In genomic region chr11:74387203-74387602, GRCm38 (mm10) we compare ENCODE assay signal across 19 mouse cellular contexts. TPM values are rescaled to one million over a fixed set of nuclear protein-coding genes. Genes with fewer than 3 reads are reported as not detected.
"Had no signal": no experiment of that assay in that cellular context is flagged by ENCODE, and none has a peak within 500 bp of the region (broad histone marks: within the 10 kb centered on the region; RNA-seq: fewer than 3 reads in every experiment).

No protein-coding gene starts in this region.

- H3K27ac ChIP-seq: limb, embryonic 10.5 days; liver, embryonic 15.5 days; midbrain, embryonic 13.5 days; stomach, embryonic 15.5 days had no signal

- DNase-seq: kidney, postnatal 25 days; lung, adult 2 months; lung, postnatal 36 days; right cerebral cortex, postnatal 14 days; thymus, postnatal 4 days had no signal

- H3K36me3 ChIP-seq: limb, embryonic 10.5 days; liver, embryonic 15.5 days; stomach, embryonic 15.5 days had no signal

- H3K9ac ChIP-seq: liver, embryonic 15.5 days; midbrain, embryonic 13.5 days; stomach, embryonic 15.5 days had no signal

- H3K4me3 ChIP-seq: limb, embryonic 10.5 days; liver, embryonic 15.5 days; midbrain, embryonic 13.5 days; stomach, embryonic 15.5 days had no signal

- ATAC-seq: lung, postnatal 0 days; midbrain, embryonic 13.5 days had no signal

- H3K4me1 ChIP-seq: liver, embryonic 15.5 days; midbrain, embryonic 13.5 days had no signal

- H3K27me3 ChIP-seq: liver, embryonic 15.5 days; midbrain, embryonic 13.5 days; stomach, embryonic 15.5 days had no signal

RNA-seq across cellular contexts. Expression of gene Olfr412, which starts 25.3 kb away (rescaled TPM):
- total RNA-seq: layer of hippocampus, postnatal 10 days; left cerebral cortex, postnatal 10 days; megakaryocyte progenitor cell, adult 5-6 weeks; midbrain, postnatal 0 days had no signal
- polyA plus RNA-seq: limb, embryonic 10.5 days; limb, embryonic 14.5 days; liver, embryonic 11.5 days; liver, embryonic 15.5 days; lung, adult 2 months; lung, postnatal 0 days; midbrain, embryonic 13.5 days; midbrain, postnatal 0 days; neural tube, embryonic 14.5 days; spleen, adult 2 months; stomach, embryonic 15.5 days; testis, adult 2 months had no signal

RNA-seq across cellular contexts. Expression of gene Olfr411, which starts 34.8 kb away (rescaled TPM):
- total RNA-seq: layer of hippocampus, postnatal 10 days; left cerebral cortex, postnatal 10 days; megakaryocyte progenitor cell, adult 5-6 weeks; midbrain, postnatal 0 days had no signal
- polyA plus RNA-seq: limb, embryonic 10.5 days; limb, embryonic 14.5 days; liver, embryonic 11.5 days; liver, embryonic 15.5 days; lung, adult 2 months; lung, postnatal 0 days; midbrain, embryonic 13.5 days; midbrain, postnatal 0 days; neural tube, embryonic 14.5 days; spleen, adult 2 months; stomach, embryonic 15.5 days; testis, adult 2 months had no signal

RNA-seq across cellular contexts. Expression of gene Olfr410, which starts 49.4 kb away (rescaled TPM):
- total RNA-seq: layer of hippocampus, postnatal 10 days; left cerebral cortex, postnatal 10 days; megakaryocyte progenitor cell, adult 5-6 weeks; midbrain, postnatal 0 days had no signal
- polyA plus RNA-seq: limb, embryonic 10.5 days; limb, embryonic 14.5 days; liver, embryonic 11.5 days; liver, embryonic 15.5 days; lung, adult 2 months; lung, postnatal 0 days; midbrain, embryonic 13.5 days; midbrain, postnatal 0 days; neural tube, embryonic 14.5 days; spleen, adult 2 months; stomach, embryonic 15.5 days; testis, adult 2 months had no signal
